Mouse (Mus musculus) stomach, postnatal 0 days (tissue): ENCODE data around the gene Hspa5. TPM values are rescaled to one million over a fixed set of nuclear protein-coding genes. Genes with fewer than 3 reads are reported as not detected.
"Not testable (repeated sequence)": the region's sequence is repeated elsewhere in the genome, so short reads cannot be mapped to it uniquely, and the experiment has no call there.

Experiments used
- ATAC-seq: fragments of 200-750 bp; cut with Nextera tagmentation; 2 replicates; pipeline ENCODE4 v1.8.0; 2017; ENCODE audit not compliant: low FRiP score, low TSS enrichment
- DNase-seq: peaks from one replicate; pipeline ENCODE4 v3.0.0-alpha.2; 2016; ENCODE audit warnings: low spot score
- H3K27ac ChIP-seq: fragments of 300-500 bp; sonication (generic); replicated peaks from 2 replicates; pipeline ENCODE4 v1.5.1; 2014; ENCODE audit warnings: mild to moderate bottlenecking, control low read depth
- H3K27me3 ChIP-seq: fragments of 300-500 bp; sonication (generic); 2 replicates; pipeline ENCODE4 v1.6.1; 2014; ENCODE audit warnings: low read length; ENCODE audit not compliant: control insufficient read depth, insufficient read depth
- H3K36me3 ChIP-seq: fragments of 300-500 bp; sonication (generic); 2 replicates; pipeline ENCODE4 v1.6.1; 2014; ENCODE audit warnings: low read length, mixed read lengths; ENCODE audit not compliant: control insufficient read depth, insufficient read depth
- H3K4me1 ChIP-seq: fragments of 300-500 bp; sonication (generic); replicated peaks from 2 replicates; pipeline ENCODE4 v1.6.1; 2014; ENCODE audit warnings: antibody characterized with exemption; ENCODE audit not compliant: control insufficient read depth, insufficient read depth
- H3K4me2 ChIP-seq: fragments of 300-500 bp; sonication (generic); replicated peaks from 2 replicates; pipeline ENCODE4 v1.6.1; 2014; ENCODE audit warnings: low read depth, mild to moderate bottlenecking, control low read depth, moderate library complexity
- H3K4me3 ChIP-seq: fragments of 300-500 bp; sonication (generic); 2 replicates; pipeline ENCODE4 v1.5.1; 2014; ENCODE audit warnings: low read depth, low read length, control low read depth
- H3K9ac ChIP-seq: fragments of 300-500 bp; sonication (generic); 2 replicates; pipeline ENCODE4 v1.6.1; 2014; ENCODE audit warnings: mild to moderate bottlenecking, low read length, control low read depth, mixed read lengths
- H3K9me3 ChIP-seq: fragments of 300-500 bp; sonication (generic); 2 replicates; pipeline ENCODE4 v1.6.1; 2016; ENCODE audit warnings: low read length; ENCODE audit not compliant: control insufficient read depth
- CTCF ChIP-seq: IDR thresholded peaks from 2 replicates; pipeline ENCODE4 v1.5.1; 2016; ENCODE audit warnings: antibody characterized with exemption, low read depth, mild to moderate bottlenecking, moderate library complexity
- EP300 ChIP-seq: optimal IDR thresholded peaks from 2 replicates; pipeline ENCODE3; 2016; ENCODE audit warnings: antibody characterized with exemption
- WGBS: fragments of 180-500 bp; shearing (Covaris S2); extraction: QIAGEN DNeasy Blood & Tissue Kit; methylation state at CpG from one replicate; pipeline ENCODE4 v1.1.7; 2014; 5-methylcytosine and 5-hydroxymethylcytosine counted together
- polyA plus RNA-seq: library from polyadenylated mRNA; unstranded; fragments of >200 nt; fragmentation: Nextera tagmentation; extraction: Ambion mirVana; gene quantifications from 2 replicates; pipeline ENCODE4 v1.2.1, GENCODE M21; 2015

Hspa5 gene
- polyA plus RNA-seq, 1 experiment from 2014 or later: 830 TPM

- ATAC-seq: no peak
- TF ChIP-seq EP300: no peak
- TF ChIP-seq CTCF: no peak
- H3K9ac ChIP-seq: no peak overlapping the region
- H3K27ac ChIP-seq: no peak overlapping the region
- DNase-seq: no peak
- no peaks in the 10 kb centered on the region for H3K4me1 ChIP-seq
- H3K36me3 ChIP-seq: no peaks in the 10 kb centered on the region
- no peak overlapping the region for H3K4me3 ChIP-seq
- no peak overlapping the region for H3K4me2 ChIP-seq
- H3K27me3 ChIP-seq: no peaks in the 10 kb centered on the region
- 68% methylated on average over 2 of the region's 2 CpGs for whole genome bisulfite sequencing
- no peaks in the 10 kb centered on the region for H3K9me3 ChIP-seq
Observed at GRCm38 (mm10) chr2:34750245-34750644, 21.5 kb upstream of the Hspa5 start.

GRCm38 (mm10) chr2:34753811-34754550 lies 17.8 kb upstream of the Hspa5 start:
- Histone ChIP-seq H3K27me3 (no peaks in the 10 kb centered on the region), H3K4me1 (no peaks in the 10 kb centered on the region), H3K9ac (peak overlapping the region; percentile 97), H3K27ac (peak overlapping the region; percentile 95), H3K4me3 (peak overlapping the region; percentile 85), H3K36me3 (no peaks in the 10 kb centered on the region), H3K4me2 (peak overlapping the region; percentile 69), H3K9me3 (no peaks in the 10 kb centered on the region)
- DNase-seq (peak; percentile 93), ATAC-seq (peak; percentile 96)
- 0% methylated on average over 75 of the region's 106 CpGs for WGBS
- TF ChIP-seq CTCF (peak; percentile 30; the same call in 1 of the 2 replicates), EP300 (no peak)

- Histone ChIP-seq H3K4me2 (peak within 1 kb of the TSS; percentile 69), H3K9me3 (no peaks in the 10 kb centered on the region), H3K9ac (peak within 1 kb of the TSS; percentile 97), H3K27ac (peak within 1 kb of the TSS; percentile 95), H3K4me3 (peak within 1 kb of the TSS; percentile 85), H3K4me1 (no peaks in the 10 kb centered on the region), H3K27me3 (no peaks in the 10 kb centered on the region), H3K36me3 (no peaks in the 10 kb centered on the region)
- WGBS: under 1% methylated on average over 14 of the region's 14 CpGs
- DNase-seq: peak; percentile 36
- TF ChIP-seq CTCF (no peak), EP300 (no peak)
- ATAC-seq: no peak
Observed at GRCm38 (mm10) chr2:34754551-34755358, 17.0 kb upstream of the Hspa5 start, which contains the start of gene Gapvd1. Gene Gapvd1, minus strand, starts transcription at chr2:34755232.

- ATAC-seq: no peak
- Histone ChIP-seq H3K9ac (no peak overlapping the region), H3K4me1 (no peaks in the 10 kb centered on the region), H3K4me3 (no peak overlapping the region), H3K27me3 (no peaks in the 10 kb centered on the region), H3K4me2 (no peak overlapping the region), H3K27ac (no peak overlapping the region), H3K9me3 (no peaks in the 10 kb centered on the region), H3K36me3 (no peaks in the 10 kb centered on the region)
- no peak for DNase-seq
- TF ChIP-seq CTCF (no peak), EP300 (no peak)
- WGBS: 61% methylated on average over 1 of the region's 1 CpGs
Observed at GRCm38 (mm10) chr2:34757341-34757740, 14.4 kb upstream of the Hspa5 start.

- not testable (repeated sequence) for H3K4me2 ChIP-seq, H3K9ac ChIP-seq, H3K9me3 ChIP-seq, ATAC-seq, H3K27me3 ChIP-seq, H3K4me1 ChIP-seq, H3K4me3 ChIP-seq, H3K27ac ChIP-seq, H3K36me3 ChIP-seq, DNase-seq
- 86% methylated on average over 5 of the region's 5 CpGs for WGBS
Observed at GRCm38 (mm10) chr2:34761272-34761671, 10.5 kb upstream of the Hspa5 start.

- ATAC-seq: no peak
- H3K27me3 ChIP-seq: no peaks in the 10 kb centered on the region
- no peak overlapping the region for H3K4me3 ChIP-seq
- no peak overlapping the region for H3K9ac ChIP-seq
- no peaks in the 10 kb centered on the region for H3K4me1 ChIP-seq
- no peaks in the 10 kb centered on the region for H3K9me3 ChIP-seq
- H3K36me3 ChIP-seq: no peaks in the 10 kb centered on the region
- no peak overlapping the region for H3K4me2 ChIP-seq
- TF ChIP-seq EP300: no peak
- no peak for TF ChIP-seq CTCF
- 68% methylated on average over 2 of the region's 2 CpGs for WGBS
- no peak overlapping the region for H3K27ac ChIP-seq
- DNase-seq: no peak
Observed at GRCm38 (mm10) chr2:34762174-34762573, 9.6 kb upstream of the Hspa5 start.
